Mouse (Mus musculus): Measurements from ENCODE around the gene Zfp830. TPM values are rescaled to one million over a fixed set of nuclear protein-coding genes. Genes with fewer than 3 reads are reported as not detected.
A peak's percentile ranks its signal among the peaks of the same experiment; 100 is the strongest.

The Zfp830 gene
- total RNA-seq (2015), result 13.9 and 15.6 TPM in 2 replicates
- total RNA-seq (2017), result 39.9 and 46.3 TPM in 2 replicates

DNA sequence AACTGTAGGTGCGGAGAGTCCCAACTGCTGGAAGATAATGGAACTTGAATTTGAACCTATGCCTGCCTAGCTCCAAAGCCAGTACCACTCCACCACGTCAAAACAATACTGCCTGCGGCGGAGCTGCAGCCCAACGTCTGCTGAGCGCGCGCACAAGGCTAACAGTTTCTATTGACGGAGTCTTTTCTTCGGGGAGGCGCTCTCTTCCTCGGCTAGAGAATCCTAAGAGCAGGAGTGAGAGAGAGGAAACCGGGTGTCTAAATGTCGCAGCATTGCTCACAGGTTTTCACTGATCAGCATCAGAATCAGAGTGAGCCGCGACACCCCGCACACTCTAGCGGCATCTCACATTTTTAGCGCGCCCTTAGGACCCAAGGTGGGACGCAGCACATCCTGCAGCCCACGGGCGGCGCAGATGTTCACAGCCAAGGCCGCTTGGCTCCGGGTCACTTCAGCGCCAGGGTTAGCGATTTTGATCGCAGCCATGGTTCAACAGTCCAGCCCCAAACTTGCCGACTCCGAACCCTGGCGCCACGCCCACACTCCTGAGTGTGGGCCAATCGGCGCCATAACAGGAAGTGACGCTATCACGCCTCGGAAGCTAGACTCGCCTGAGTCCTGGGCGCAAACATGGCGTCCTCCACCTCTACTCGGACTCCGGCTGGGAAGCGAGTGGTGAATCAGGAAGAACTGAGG, at the start of gene Zfp830, which contains the start of gene Cct6b:
Gene Zfp830, plus strand, starts transcription at position 604 of the 696 bp plus-strand sequence.
Gene Cct6b, minus strand, starts transcription at position 580 of the 696 bp plus-strand sequence.
- peak; percentile 98 for ATAC-seq (ENCODE audit: poor library complexity, severe bottlenecking)

DNA sequence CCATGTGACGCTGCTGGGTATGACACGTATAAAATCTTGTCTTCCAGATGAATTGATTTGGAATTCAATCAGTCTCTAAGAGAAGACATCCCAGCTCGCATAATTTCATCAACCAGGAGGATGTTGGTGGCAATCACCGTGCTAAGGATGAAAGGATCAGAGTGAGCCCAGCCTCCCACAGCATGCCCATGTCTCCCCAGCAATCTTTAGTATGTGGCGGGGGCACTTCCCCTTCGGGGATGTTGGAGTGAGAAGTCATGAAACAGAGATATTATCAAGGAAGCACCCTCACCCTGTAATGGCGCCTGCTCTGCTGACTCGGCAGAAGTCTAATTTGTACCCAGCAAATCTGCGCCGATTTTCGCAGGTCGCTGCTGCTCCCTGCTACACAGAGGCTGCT, 44.9 kb upstream of the Zfp830 start:
- ATAC-seq (ENCODE audit: poor library complexity, severe bottlenecking), result 0 out of 2 replicates have a peak, but pooled peaks have one; percentile 40

DNA sequence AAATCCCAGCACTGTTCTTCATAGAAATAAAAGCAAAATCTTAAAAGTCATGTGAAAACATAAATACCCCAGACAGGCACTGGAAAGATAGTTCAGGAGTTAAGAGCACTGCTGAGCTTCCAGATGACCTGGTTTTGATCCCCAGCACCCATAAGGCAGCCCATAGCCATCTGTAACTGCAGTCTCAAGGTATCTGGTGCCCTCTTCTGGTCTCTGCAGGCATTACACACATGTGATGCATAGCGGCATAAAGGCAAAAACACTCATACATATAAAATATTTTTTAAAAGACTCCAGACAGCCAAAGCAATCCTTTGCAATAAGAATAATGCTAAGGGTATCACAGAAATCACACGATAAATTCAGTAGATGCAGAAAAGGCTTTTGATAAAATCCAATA, 37.3 kb upstream of the Zfp830 start:
- ATAC-seq (ENCODE audit: poor library complexity, severe bottlenecking), result no peak

DNA sequence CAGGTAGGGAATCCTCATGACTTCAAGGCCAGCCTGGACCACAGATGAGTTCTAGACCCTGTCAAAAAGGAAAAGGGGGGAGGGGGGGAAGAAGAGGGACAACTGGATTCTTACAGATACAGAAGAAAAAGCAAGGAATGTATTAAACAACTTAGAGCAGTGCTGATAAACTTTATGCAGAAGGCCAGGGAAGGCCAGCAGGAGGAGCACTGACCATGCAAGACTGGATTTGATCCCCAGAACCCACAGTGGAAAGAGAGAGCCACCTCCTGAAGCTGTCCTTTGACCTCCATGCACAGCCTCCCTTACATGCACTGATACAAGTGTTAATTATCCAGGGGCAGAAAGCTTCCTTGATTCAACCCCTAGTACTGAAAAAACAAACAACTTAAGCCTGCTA, 29.9 kb upstream of the Zfp830 start:
- ATAC-seq (ENCODE audit: poor library complexity, severe bottlenecking), result no peak

DNA sequence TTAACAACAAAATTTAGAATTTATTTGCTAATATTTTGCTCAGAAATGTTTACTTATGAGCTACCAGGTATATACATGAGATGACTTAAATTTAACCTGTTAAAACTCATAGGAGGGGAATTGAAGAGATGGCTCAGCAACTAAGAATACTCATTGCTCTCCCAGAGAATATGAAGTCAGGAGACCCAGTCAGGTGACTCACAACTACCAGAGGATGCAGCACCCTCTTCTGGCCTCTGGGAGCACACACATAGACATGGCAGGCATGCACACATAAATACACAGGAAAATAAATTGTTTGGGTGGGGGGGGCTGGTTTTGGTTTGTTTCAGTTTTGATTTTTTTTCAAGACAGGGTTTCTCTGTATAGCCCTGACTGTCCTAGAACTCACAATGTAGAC, 25.1 kb upstream of the Zfp830 start:
- no peak for ATAC-seq (ENCODE audit: poor library complexity, severe bottlenecking)

DNA sequence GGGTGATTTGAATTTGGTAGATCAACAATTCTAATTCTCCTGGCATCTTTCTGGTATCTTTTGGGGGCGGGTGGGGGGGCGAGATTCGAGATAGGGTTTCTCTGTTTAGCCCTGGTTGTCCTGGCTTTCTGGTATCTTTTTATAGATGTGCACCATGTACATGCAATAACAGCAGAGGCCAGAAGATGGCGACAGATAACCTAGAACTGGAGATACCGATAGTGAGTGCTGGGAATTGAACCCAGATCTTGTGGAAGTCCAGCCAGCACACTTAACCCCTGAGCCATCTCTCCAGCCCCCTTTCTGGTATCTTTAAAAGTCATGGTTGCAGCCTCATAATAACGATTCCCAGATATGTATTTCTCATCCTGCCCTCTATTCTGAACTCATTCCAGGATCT, 18.0 kb upstream of the Zfp830 start:
- ATAC-seq (ENCODE audit: poor library complexity, severe bottlenecking), result peak; percentile 62

DNA sequence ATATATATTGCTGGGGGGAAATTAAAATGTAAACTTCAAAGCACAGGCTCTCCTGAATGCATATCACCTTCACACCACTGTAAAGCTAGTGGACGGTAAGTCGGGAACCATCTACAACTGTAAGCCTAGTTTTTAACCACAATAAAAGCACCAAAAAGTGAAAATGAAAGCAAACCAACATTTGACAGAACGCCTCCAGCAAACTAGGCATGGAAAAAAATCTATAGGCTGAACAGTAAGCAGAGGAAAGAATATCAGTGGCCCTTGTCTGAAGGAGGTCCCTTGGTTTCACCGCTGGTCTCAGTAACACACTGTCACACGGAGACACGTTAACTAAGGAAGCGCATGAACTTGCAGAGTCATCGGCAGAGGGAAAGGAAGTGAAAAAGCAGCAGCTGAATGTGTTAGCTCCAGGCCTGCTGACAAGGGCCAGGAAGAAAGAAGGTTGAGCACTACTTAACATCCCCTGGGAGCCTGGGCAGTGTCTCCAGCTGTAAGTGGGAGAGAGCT, 17.2 kb upstream of the Zfp830 start:
- ATAC-seq (ENCODE audit: poor library complexity, severe bottlenecking), result peak; percentile 98

DNA sequence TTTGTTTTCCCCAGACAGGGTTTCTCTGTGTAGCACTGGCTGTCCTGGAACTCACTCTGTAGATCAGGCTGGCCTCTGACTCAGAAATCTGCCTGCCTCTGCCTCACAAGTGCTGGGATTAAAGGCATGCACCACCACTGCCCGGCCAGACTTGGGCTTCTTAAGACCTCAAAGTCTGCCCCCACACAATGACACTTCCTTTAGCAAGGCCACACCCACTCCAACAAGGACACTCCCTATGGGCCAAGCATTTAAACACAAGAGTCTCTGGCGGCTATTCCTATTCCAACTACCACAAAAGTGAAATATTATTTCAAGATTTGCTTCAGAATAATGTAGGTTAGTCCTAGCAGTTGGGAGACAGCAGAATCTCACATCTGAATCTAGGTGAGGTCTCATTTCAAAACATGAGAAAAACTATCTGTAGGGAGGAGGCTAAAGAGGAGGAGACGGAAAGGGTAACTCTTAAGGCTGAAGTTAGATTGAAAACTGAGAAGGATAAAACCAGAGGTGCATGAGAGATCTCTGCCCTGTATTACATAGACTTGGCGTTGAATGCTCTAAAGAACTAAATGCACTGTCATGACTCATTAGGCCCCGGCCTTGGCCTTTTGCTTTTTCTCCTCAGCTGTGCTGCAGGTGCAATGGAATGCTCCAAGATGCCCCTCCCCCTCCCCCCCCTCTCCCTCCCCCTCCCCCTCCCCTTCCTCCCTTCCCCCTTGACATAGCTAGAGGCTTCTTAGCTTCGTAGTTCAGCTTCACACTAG, 11.6 kb upstream of the Zfp830 start:
- no peak for ATAC-seq (ENCODE audit: poor library complexity, severe bottlenecking)

DNA sequence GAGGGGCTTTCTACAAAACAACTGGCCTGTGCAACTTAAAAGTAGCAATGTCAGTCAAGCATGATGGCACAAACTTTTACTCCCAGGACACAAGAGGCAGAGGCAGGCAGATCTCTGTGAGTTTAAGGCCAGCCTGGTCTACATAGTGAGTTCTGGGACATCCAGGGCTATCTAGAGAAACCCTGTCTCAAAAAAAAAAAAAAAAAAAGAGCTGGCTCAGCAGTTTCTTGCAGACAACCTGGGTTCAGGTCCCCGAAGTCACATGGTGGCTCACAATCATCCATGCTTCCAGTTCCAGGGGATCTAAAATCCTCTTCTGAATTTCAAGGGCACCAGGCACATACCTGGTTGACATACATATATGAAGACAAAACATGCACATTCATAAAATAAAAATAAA, 8.2 kb upstream of the Zfp830 start:
- no peak for ATAC-seq (ENCODE audit: poor library complexity, severe bottlenecking)

DNA sequence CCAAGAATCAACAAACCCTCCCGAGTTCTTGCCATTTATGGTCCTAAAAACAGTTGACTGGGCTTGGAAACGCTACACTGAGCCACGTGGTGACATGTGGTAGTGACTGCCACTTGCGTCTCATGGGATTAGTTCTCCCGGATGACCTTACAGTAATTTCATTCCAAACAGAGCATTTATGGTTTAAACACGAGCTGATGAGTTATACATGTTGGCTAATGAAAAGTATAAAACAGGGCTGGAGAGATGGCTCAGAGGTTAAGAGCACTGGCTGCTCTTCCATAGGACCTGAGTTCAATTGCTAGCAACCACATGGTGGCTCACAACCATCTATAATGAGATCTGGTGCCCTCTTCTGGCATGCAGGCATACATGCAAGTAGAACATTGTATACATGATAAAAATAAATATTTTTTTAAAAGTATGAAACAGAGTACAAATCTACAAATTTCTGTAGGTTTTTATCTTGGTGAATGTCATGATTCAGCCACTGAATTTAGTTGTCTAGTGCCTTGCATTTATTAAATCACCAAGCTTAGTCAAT, 1.8 kb upstream of the Zfp830 start:
- ATAC-seq (ENCODE audit: poor library complexity, severe bottlenecking), result no peak

DNA sequence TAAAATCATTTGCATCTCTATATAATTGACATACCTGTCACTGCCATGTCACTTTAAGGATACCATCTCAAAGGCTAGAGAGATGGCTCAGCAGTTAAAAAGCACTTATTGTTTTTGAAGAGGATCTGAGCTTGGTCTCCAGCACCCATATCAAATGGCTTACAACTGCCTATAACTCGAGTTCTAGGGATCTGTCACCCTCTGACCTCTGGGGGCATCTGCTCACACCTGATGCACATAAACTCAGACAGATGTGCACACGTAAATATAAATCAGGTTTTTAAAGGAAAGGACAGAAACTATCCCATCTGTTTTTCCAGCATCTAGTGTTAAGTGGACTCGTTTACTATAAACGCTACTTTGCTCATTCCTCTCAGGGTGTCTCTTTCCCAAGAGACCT, 884 bp upstream of the Zfp830 start:
- no peak for ATAC-seq (ENCODE audit: poor library complexity, severe bottlenecking)

DNA sequence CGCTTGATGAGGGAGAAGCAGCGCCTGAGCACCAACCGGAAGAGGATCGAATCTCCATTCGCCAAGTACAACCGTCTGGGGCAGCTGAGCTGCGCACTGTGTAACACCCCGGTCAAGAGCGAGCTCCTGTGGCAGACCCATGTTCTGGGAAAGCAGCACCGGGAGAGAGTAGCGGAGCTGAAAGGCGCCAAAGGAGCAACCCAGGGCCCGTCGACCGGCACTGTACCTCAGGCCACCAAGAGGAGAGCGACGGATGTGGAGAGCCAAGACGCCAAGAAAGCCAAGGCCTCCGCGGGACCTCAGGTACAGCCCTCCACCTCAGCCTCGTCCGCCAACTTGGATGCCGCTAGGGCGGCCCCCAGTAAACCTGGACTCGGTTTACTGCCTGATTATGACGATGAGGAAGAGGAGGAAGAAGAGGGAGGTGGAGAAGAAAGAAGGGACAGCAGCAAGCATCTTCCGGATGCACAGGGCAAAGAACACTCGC, 336 bp downstream of the Zfp830 start:
- ATAC-seq (ENCODE audit: poor library complexity, severe bottlenecking), result peak; percentile 48

DNA sequence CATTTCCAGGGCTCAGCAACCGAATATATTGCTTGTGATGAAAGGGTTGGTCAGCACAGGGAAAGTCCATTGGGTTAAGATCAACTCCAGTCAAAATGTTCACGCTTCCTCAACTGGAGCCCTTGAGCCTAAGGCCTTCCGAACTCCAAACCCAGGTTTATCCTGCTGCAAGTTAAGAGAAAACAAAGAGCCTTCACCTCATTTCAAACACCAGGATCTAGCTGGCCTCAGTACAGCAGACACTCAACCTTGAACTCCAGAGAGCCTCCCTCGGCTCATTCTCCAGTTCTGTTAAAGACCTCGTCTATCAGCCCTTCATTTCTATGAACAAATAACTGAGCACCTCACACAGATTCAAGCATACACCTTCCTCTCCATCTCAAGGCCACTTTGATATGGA, 16.0 kb downstream of the Zfp830 start:
- ATAC-seq (ENCODE audit: poor library complexity, severe bottlenecking), result no peak

DNA sequence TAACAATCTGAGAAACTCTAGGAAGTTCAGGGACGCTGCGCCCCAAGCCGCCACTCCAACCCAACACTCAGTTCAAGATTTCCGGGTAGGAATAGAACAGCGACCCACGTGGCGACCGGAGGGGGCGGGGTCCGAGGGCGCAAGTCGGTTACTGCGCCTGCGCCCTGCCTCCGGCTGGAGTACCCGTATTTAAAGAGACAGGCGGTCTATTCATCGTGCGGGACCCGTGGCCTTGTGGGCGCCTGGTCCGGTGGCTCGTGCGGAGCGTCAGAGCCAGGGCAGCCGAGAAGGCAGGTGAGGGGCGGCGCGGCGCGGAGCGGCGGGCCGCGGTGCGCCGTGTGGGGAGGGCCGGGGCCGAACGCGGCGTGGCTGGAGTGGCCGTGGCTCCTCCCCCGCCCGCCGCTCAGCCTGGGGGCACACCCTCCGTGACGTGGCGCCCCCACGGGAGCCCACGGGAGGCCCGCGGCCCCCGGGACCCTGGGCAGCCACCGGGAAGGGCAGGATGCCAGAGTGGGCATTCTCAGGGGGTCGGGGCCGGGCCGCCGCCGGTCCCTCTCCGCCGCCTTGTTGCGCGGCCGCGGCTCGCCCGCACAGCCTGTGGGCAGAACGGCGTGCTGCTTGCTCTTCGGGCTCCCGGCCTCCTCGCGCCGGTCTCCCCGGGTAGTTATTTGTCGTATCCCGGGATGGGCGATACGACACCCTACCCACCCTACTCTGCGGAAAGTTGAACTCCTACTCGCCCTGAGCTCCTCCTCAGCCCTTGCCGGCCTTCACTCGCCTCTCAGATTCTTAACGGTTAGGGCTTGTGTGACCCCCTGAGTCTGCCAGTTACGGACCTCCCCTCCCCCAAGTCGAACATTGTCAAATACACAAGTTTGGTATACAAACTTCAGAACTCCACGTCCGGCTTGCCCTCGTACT, 17.1 kb downstream of the Zfp830 start, which contains the start of gene Lig3:
Gene Lig3, plus strand, starts transcription at position 126 of the 921 bp plus-strand sequence.
- ATAC-seq (ENCODE audit: poor library complexity, severe bottlenecking), result peak; percentile 92

DNA sequence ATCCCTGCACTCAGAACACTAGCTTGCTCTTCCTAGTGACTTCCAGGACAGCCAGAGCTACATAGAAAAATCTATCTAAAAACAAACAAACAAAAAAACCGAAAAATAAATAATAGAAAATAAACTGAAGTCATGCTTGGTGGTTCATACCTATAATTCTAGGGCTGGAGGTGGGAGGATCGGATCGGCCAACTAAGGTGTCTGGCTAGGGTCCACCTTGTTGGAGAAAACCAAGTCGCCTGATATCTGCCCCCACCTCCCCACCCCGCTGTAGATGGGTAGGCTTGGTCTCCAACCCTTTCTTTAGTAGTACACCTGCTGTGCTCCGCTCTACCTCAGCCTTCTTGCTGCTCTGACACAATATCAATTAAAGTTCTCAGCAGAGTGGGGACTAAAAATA, 18.1 kb downstream of the Zfp830 start:
- no peak for ATAC-seq (ENCODE audit: poor library complexity, severe bottlenecking)

DNA sequence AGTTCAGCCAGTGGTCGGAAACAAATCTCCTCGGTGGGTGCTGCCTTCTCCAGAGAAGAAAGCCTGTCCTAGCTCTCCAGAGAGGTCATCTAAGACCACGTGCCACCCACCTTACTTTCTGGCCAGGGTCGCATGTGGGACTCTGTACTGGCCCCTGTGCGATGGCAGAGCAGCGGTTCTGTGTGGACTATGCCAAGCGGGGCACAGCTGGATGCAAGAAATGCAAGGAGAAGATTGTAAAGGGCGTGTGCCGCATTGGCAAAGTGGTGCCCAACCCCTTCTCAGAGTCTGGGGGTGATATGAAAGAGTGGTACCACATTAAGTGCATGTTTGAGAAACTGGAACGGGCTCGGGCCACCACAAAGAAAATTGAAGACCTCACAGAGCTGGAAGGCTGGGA, 19.3 kb downstream of the Zfp830 start:
- ATAC-seq (ENCODE audit: poor library complexity, severe bottlenecking), result no peak

DNA sequence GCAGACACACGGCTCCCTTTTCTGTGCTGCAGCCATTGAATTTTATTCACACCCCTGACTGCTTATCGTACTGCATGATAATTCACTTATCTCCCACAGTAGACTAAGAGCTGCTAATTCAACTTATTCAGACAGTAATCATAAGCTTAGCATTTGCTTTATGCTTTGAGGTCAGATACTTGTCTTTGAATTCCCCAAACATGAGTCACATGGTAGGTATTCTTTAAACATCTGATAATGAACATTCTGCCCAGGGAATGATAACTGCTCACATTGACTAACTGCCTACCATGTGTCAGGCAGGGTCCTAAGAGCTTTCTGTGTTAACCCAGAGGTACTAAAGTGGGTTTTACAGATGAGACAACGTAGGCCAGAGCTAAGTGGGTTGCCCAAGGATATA, 42.5 kb downstream of the Zfp830 start:
- no peak for ATAC-seq (ENCODE audit: poor library complexity, severe bottlenecking)

DNA sequence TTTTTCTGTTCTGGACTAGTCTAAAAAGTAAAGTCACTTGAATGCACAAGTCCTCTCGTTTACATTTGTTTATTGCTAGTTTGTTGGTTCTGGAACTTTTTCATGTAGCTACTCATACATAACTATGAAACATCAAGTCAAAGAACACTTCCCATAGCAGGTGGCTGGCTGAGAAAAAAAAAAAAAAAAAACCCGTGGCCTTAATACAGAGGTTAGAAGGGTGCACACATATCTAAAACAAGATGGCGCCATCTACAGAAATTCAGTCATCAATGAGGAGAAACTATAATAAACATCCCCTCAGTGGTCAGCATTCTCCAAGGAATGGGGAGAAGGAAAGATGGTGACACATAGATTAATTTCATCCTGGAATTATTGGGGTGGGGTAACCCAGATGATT, 43.2 kb downstream of the Zfp830 start:
- ATAC-seq (ENCODE audit: poor library complexity, severe bottlenecking), result no peak

DNA sequence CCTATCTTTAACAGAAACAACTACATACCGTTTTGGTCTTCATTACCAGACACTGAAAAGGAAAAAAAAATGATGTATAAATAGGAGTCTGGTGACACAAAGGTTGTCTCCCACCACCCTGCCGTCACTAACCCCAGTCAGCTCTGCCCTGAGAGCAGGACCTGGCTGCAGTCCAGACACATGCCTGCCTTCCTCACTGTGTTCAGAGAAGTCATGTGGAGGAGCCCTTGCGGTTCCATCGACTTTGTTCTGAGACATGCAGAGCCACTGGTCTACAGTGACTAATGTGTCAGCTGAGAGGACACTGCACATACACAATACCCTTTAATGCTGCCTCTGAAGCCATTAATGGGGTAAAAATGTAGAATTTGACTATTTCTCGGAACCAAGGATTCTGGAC, 44.3 kb downstream of the Zfp830 start:
- ATAC-seq (ENCODE audit: poor library complexity, severe bottlenecking), result no peak
